Mouse (Mus musculus) heart, embryonic 12.5 days (tissue): ENCODE results near the gene Camsap2. TPM values are rescaled to one million over a fixed set of nuclear protein-coding genes. Genes with fewer than 3 reads are reported as not detected.

Experiments
- ATAC-seq: fragments of 200-750 bp; cut with Nextera tagmentation; 2 replicates; pipeline ENCODE4 v1.8.0; 2017; ENCODE audit warnings: moderate TSS enrichment, moderate library complexity; ENCODE audit not compliant: insufficient number of reproducible peaks, low FRiP score
- H3K27ac ChIP-seq: fragments of 300-500 bp; sonication (generic); 2 replicates; pipeline ENCODE4 v1.5.1; 2016; ENCODE audit warnings: mild to moderate bottlenecking, moderate library complexity; ENCODE audit not compliant: poor library complexity, severe bottlenecking
- H3K27me3 ChIP-seq: fragments of 300-500 bp; sonication (generic); replicated peaks from 2 replicates; pipeline ENCODE4 v1.6.1; 2016; ENCODE audit warnings: mild to moderate bottlenecking, moderate library complexity
- H3K36me3 ChIP-seq: fragments of 300-500 bp; sonication (generic); 2 replicates; pipeline ENCODE4 v1.6.1; 2016; ENCODE audit warnings: mild to moderate bottlenecking, moderate library complexity
- H3K4me1 ChIP-seq: fragments of 300-500 bp; sonication (generic); replicated peaks from 2 replicates; pipeline ENCODE4 v1.6.1; 2016; ENCODE audit warnings: mild to moderate bottlenecking
- H3K4me2 ChIP-seq: fragments of 300-500 bp; sonication (generic); 2 replicates; pipeline ENCODE4 v1.6.1; 2016; ENCODE audit warnings: mild to moderate bottlenecking, moderate library complexity
- H3K4me3 ChIP-seq: fragments of 300-500 bp; sonication (generic); 2 replicates; pipeline ENCODE4 v1.5.1; 2016; ENCODE audit warnings: mild to moderate bottlenecking
- H3K9ac ChIP-seq: fragments of 300-500 bp; sonication (generic); 2 replicates; pipeline ENCODE4 v1.6.1; 2016; ENCODE audit warnings: mild to moderate bottlenecking, moderate library complexity
- H3K9me3 ChIP-seq: fragments of 300-500 bp; sonication (generic); replicated peaks from 2 replicates; pipeline ENCODE4 v1.6.1; 2016; ENCODE audit warnings: mild to moderate bottlenecking, moderate library complexity
- WGBS: fragments of 180-500 bp; shearing (Covaris S2); methylation state at CpG from one replicate; pipeline ENCODE4 v1.1.7; 2016; 5-methylcytosine and 5-hydroxymethylcytosine counted together
- polyA plus RNA-seq: library from polyadenylated mRNA; unstranded; fragments of >200 nt; fragmentation: Nextera tagmentation; extraction: Ambion mirVana; gene quantifications from 2 replicates; pipeline ENCODE4 v1.2.1, GENCODE M21; 2016

The Camsap2 gene
- polyA plus RNA-seq, 1 experiment from 2014 or later: 11.9 TPM

DNA sequence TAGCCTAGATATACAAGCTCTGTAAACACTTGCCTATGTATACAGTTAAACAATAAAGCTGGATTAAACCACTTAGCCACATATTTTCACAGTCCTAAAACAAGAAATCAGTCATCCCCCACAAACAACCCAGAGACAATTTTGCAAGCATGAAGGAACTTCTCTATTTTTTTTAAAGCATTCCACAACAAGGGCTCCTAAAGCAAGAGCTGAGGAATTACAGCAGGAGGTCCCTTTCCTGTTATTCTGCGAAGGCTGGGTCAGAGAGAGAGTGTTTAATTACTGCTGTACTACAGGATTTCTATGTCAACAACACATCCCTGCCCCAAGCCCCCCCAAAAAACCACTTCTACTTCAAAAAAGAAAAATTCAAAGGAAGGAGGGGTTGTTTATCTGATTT lies 1.6 kb downstream of the Camsap2 start:
- Histone ChIP-seq H3K36me3 (peaks cover 10% of the 10 kb centered on the region; the same call in 1 of the 2 replicates), H3K4me3 (peak overlapping the region; percentile 99), H3K9ac (peak overlapping the region; percentile 64; the same call in 1 of the 2 replicates), H3K27ac (no peak overlapping the region), H3K4me2 (peak overlapping the region; percentile 92), H3K9me3 (no peaks in the 10 kb centered on the region), H3K4me1 (peaks cover 21% of the 10 kb centered on the region), H3K27me3 (no peaks in the 10 kb centered on the region)
- 0% methylated on average over 1 of the region's 1 CpGs for WGBS
- ATAC-seq: no peak

GRCm38 (mm10) chr1:136343727-136344126 lies 2.2 kb downstream of the Camsap2 start:
- ATAC-seq: no peak
- Histone ChIP-seq H3K4me1 (peaks cover 21% of the 10 kb centered on the region), H3K4me2 (peak overlapping the region; percentile 67), H3K27ac (no peak overlapping the region), H3K36me3 (peaks cover 10% of the 10 kb centered on the region; the same call in 1 of the 2 replicates), H3K4me3 (peak overlapping the region; percentile 37), H3K27me3 (no peaks in the 10 kb centered on the region), H3K9ac (peak overlapping the region; percentile 55; the same call in 1 of the 2 replicates), H3K9me3 (no peaks in the 10 kb centered on the region)
- 30% methylated on average over 7 of the region's 7 CpGs for WGBS

DNA sequence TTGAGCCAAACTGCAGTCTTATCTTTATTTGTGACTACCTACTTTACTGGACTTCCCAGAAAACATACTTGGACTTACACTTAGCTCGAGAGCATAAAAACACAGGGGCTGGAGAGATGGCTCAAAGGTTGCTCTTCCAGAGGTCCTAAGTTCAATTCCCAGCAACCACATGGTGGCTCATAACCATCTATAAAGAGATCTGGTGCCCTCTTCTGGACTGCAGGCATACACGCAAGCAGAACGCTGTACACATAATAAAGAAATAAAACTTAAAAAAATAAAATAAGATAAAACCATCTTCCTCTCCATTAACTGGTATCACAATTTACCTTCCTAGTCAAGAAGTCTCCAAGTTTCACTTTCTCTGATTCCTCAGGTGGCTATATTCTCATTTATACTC lies 5.4 kb downstream of the Camsap2 start:
- Histone ChIP-seq H3K9ac (no peak overlapping the region), H3K27me3 (no peaks in the 10 kb centered on the region), H3K4me1 (peaks cover 15% of the 10 kb centered on the region), H3K4me3 (no peak overlapping the region), H3K9me3 (no peaks in the 10 kb centered on the region), H3K4me2 (no peak overlapping the region), H3K36me3 (peaks cover 10% of the 10 kb centered on the region; the same call in 1 of the 2 replicates), H3K27ac (no peak overlapping the region)
- WGBS: 91% methylated on average over 3 of the region's 3 CpGs
- no peak for ATAC-seq

DNA sequence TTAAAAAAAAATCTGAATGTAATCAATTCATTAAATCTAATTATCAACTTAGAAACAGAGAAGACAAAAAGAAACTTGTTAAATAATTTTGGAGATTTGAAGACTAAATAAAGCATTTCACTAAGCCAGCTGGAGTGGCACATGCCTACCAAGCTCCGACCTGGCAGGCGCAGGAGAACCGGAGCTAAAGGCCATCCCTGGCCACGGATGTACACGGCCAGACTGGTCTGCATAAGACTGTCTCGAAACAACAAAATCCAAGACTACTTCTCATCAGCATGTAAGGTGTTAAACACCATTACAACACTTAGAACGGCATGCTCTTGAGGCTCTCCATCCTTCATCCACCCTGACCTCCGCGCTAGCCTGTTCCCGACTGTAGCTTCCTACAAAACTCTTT lies 11.2 kb downstream of the Camsap2 start:
- Histone ChIP-seq H3K4me3 (no peak overlapping the region), H3K9me3 (no peaks in the 10 kb centered on the region), H3K9ac (no peak overlapping the region), H3K27me3 (no peaks in the 10 kb centered on the region), H3K27ac (no peak overlapping the region), H3K36me3 (peaks cover 7% of the 10 kb centered on the region; the same call in 1 of the 2 replicates), H3K4me2 (no peak overlapping the region), H3K4me1 (peaks cover 6% of the 10 kb centered on the region)
- 93% methylated on average over 10 of the region's 10 CpGs for WGBS
- ATAC-seq: no peak

DNA sequence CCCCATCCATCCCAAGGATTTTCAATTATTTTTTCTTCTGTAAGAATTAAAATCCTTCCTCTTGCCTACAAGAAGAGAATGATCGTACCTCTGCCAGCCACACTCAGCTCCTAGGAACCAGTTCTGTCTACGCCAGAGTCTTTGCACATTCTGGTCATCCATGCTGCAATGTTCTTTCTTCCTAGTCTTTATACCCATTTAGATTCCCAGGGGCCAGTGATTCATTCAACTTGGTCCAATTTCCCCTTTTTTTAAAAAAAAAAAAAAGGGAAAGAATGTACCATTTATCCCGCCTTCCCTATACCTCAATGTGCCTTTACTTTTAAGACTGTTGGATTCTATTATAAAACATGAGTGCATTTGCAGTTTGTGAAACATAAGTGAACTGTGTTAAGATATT lies 12.4 kb downstream of the Camsap2 start:
- Histone ChIP-seq H3K9ac (no peak overlapping the region), H3K4me2 (no peak overlapping the region), H3K9me3 (no peaks in the 10 kb centered on the region), H3K4me1 (peaks cover 7% of the 10 kb centered on the region), H3K27ac (no peak overlapping the region), H3K27me3 (no peaks in the 10 kb centered on the region), H3K4me3 (no peak overlapping the region), H3K36me3 (peaks cover 7% of the 10 kb centered on the region; the same call in 1 of the 2 replicates)
- 86% methylated on average over 3 of the region's 3 CpGs for WGBS
- no peak for ATAC-seq

DNA sequence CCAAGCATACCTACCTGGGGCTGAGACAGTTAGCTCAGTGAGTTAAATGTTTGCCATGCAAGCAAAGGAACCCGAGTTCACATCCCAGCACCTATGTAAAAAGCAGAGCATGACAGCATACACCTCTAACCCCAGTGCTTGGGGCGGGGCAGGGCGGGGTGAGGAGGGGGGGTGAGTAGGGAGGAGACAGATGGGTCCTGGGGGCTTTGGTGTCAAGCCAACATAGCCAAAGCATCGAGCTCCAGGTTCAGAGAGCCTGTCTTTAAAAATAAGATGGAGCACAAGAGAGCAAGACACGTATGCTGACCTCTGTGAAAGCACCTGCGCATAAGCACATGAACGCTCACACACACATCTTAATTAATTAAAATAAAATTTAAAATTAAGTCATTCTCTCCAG lies 12.8 kb downstream of the Camsap2 start:
- Histone ChIP-seq H3K27me3 (no peaks in the 10 kb centered on the region), H3K36me3 (peaks cover 7% of the 10 kb centered on the region; the same call in 1 of the 2 replicates), H3K27ac (no peak overlapping the region), H3K4me1 (peaks cover 7% of the 10 kb centered on the region), H3K9ac (no peak overlapping the region), H3K4me2 (no peak overlapping the region), H3K9me3 (no peaks in the 10 kb centered on the region), H3K4me3 (no peak overlapping the region)
- WGBS: 91% methylated on average over 7 of the region's 7 CpGs
- ATAC-seq: no peak

- Histone ChIP-seq H3K27ac (no peak overlapping the region), H3K9me3 (no peaks in the 10 kb centered on the region), H3K36me3 (peaks cover 7% of the 10 kb centered on the region; the same call in 1 of the 2 replicates), H3K9ac (no peak overlapping the region), H3K4me3 (no peak overlapping the region), H3K4me2 (no peak overlapping the region), H3K4me1 (peaks cover 10% of the 10 kb centered on the region), H3K27me3 (no peaks in the 10 kb centered on the region)
- WGBS: 74% methylated on average over 4 of the region's 4 CpGs
- ATAC-seq: no peak
These were observed 14.1 kb downstream of the Camsap2 start for GRCm38 (mm10) chr1:136331836-136332235.

- Histone ChIP-seq H3K4me2 (no peak overlapping the region), H3K9me3 (no peaks in the 10 kb centered on the region), H3K27ac (no peak overlapping the region), H3K27me3 (no peaks in the 10 kb centered on the region), H3K4me3 (no peak overlapping the region), H3K36me3 (peaks cover 7% of the 10 kb centered on the region; the same call in 1 of the 2 replicates), H3K4me1 (peaks cover 27% of the 10 kb centered on the region), H3K9ac (no peak overlapping the region)
- ATAC-seq: no peak
- WGBS: 75% methylated on average over 4 of the region's 4 CpGs
These were observed 16.5 kb downstream of the Camsap2 start for GRCm38 (mm10) chr1:136329426-136329825.

DNA sequence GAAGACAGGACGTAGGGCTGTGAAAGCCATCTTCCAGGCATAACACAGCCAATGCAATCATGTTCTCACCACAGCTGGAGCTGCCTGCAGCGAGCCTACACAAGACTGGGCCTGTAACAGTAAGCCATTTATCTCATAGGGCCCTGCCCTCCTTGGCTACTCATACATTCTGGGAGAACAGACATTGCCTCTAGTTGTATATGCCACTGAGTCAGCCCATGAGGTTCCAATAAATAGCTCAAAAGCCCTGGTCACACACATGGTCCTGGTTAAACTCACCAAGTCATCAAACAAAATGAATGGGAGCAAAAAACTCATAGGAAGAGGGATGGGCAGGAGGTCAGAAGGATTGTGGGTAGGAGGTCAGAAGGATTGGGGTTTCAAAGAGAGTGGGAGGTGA lies 17.3 kb downstream of the Camsap2 start:
- 73% methylated on average over 2 of the region's 2 CpGs for WGBS
- H3K4me3 ChIP-seq: no peak overlapping the region
- H3K9ac ChIP-seq: no peak overlapping the region
- H3K27ac ChIP-seq: no peak overlapping the region
- peaks cover 12% of the 10 kb centered on the region for H3K36me3 ChIP-seq
- H3K4me2 ChIP-seq: no peak overlapping the region
- no peaks in the 10 kb centered on the region for H3K9me3 ChIP-seq
- ATAC-seq: no peak
- H3K27me3 ChIP-seq: no peaks in the 10 kb centered on the region
- H3K4me1 ChIP-seq: peaks cover 31% of the 10 kb centered on the region

- WGBS: 95% methylated on average over 3 of the region's 3 CpGs
- H3K36me3 ChIP-seq: peaks cover 20% of the 10 kb centered on the region
- H3K27ac ChIP-seq: no peak overlapping the region
- ATAC-seq: no peak
- H3K4me3 ChIP-seq: no peak overlapping the region
- no peak overlapping the region for H3K9ac ChIP-seq
- H3K4me1 ChIP-seq: peaks cover 31% of the 10 kb centered on the region
- no peak overlapping the region for H3K4me2 ChIP-seq
- H3K9me3 ChIP-seq: no peaks in the 10 kb centered on the region
- no peaks in the 10 kb centered on the region for H3K27me3 ChIP-seq
These were observed 18.3 kb downstream of the Camsap2 start for GRCm38 (mm10) chr1:136327638-136328037.

- peak overlapping the region; percentile 56 for H3K9ac ChIP-seq
- H3K9me3 ChIP-seq: no peaks in the 10 kb centered on the region
- peak overlapping the region; percentile 30 for H3K4me2 ChIP-seq
- H3K36me3 ChIP-seq: peaks cover 16% of the 10 kb centered on the region
- peak overlapping the region; percentile 89 for H3K27ac ChIP-seq
- 6% methylated on average over 4 of the region's 4 CpGs for WGBS
- H3K27me3 ChIP-seq: no peaks in the 10 kb centered on the region
- H3K4me3 ChIP-seq: no peak overlapping the region
- H3K4me1 ChIP-seq: peaks cover 31% of the 10 kb centered on the region
- peak; percentile 72 for ATAC-seq
These were observed 20.0 kb downstream of the Camsap2 start for GRCm38 (mm10) chr1:136325933-136326332.

DNA sequence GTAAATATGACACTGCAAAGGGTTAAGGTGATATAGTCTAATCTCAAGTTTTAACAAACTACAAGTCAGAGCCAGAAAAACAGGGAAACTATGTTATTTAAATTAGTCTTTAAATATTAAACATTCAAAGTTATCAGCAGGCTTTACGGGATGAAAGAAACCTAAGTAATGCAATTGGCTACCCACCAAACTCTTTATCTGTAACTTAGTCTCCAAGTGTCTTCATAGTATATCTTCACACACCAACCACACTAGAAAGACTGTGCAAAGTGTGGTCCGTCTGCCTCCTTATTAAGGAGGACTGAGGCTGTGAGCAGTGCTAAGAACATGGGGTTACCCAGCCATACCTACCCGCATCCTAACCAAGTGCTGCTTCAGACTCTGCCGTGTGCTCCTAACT lies 23.6 kb downstream of the Camsap2 start:
- no peak overlapping the region for H3K27ac ChIP-seq
- H3K9me3 ChIP-seq: no peaks in the 10 kb centered on the region
- WGBS: 82% methylated on average over 4 of the region's 4 CpGs
- H3K27me3 ChIP-seq: no peaks in the 10 kb centered on the region
- no peak for ATAC-seq
- H3K4me1 ChIP-seq: peaks cover 24% of the 10 kb centered on the region
- H3K36me3 ChIP-seq: peaks cover 16% of the 10 kb centered on the region
- no peak overlapping the region for H3K9ac ChIP-seq
- H3K4me3 ChIP-seq: no peak overlapping the region
- H3K4me2 ChIP-seq: no peak overlapping the region
